Mouse (Mus musculus) intestine, embryonic 15.5 days (tissue): Measurements from ENCODE around the gene Pus7l. TPM values are rescaled to one million over a fixed set of nuclear protein-coding genes. Genes with fewer than 3 reads are reported as not detected.

ENCODE experiments used
- ATAC-seq: fragments of 200-750 bp; cut with Nextera tagmentation; 2 replicates; pipeline ENCODE4 v1.8.0; 2017; ENCODE audit warnings: moderate TSS enrichment, moderate library complexity
- H3K27ac ChIP-seq: fragments of 300-500 bp; sonication (generic); 2 replicates; pipeline ENCODE4 v1.5.1; 2015; ENCODE audit warnings: mild to moderate bottlenecking, inconsistent platforms
- H3K27me3 ChIP-seq: fragments of 300-500 bp; sonication (generic); replicated peaks from 2 replicates; pipeline ENCODE4 v1.6.1; 2015; ENCODE audit warnings: inconsistent platforms
- H3K36me3 ChIP-seq: fragments of 300-500 bp; sonication (generic); 2 replicates; pipeline ENCODE4 v1.6.1; 2015; ENCODE audit warnings: inconsistent platforms
- H3K4me1 ChIP-seq: fragments of 300-500 bp; sonication (generic); replicated peaks from 2 replicates; pipeline ENCODE4 v1.6.1; 2015; ENCODE audit warnings: inconsistent platforms
- H3K4me2 ChIP-seq: fragments of 300-500 bp; sonication (generic); replicated peaks from 2 replicates; pipeline ENCODE4 v1.6.1; 2015; ENCODE audit warnings: mild to moderate bottlenecking, inconsistent platforms
- H3K4me3 ChIP-seq: fragments of 300-500 bp; sonication (generic); replicated peaks from 2 replicates; pipeline ENCODE4 v1.5.1; 2015; ENCODE audit warnings: inconsistent platforms
- H3K9ac ChIP-seq: fragments of 300-500 bp; sonication (generic); 2 replicates; pipeline ENCODE4 v1.6.1; 2015; ENCODE audit warnings: inconsistent platforms
- H3K9me3 ChIP-seq: fragments of 300-500 bp; sonication (generic); 2 replicates; pipeline ENCODE4 v1.6.1; 2016; ENCODE audit warnings: inconsistent platforms
- WGBS: fragments of 180-500 bp; shearing (Covaris S2); methylation state at CpG from one replicate; pipeline ENCODE4 v1.1.7; 2015; 5-methylcytosine and 5-hydroxymethylcytosine counted together
- polyA plus RNA-seq: library from polyadenylated mRNA; unstranded; fragments of >200 nt; fragmentation: Nextera tagmentation; extraction: Ambion mirVana; gene quantifications from 2 replicates; pipeline ENCODE4 v1.2.1, GENCODE M21; 2015

Gene Pus7l
- 8.4 and 9.8 TPM in 2 replicates for polyA plus RNA-seq

DNA sequence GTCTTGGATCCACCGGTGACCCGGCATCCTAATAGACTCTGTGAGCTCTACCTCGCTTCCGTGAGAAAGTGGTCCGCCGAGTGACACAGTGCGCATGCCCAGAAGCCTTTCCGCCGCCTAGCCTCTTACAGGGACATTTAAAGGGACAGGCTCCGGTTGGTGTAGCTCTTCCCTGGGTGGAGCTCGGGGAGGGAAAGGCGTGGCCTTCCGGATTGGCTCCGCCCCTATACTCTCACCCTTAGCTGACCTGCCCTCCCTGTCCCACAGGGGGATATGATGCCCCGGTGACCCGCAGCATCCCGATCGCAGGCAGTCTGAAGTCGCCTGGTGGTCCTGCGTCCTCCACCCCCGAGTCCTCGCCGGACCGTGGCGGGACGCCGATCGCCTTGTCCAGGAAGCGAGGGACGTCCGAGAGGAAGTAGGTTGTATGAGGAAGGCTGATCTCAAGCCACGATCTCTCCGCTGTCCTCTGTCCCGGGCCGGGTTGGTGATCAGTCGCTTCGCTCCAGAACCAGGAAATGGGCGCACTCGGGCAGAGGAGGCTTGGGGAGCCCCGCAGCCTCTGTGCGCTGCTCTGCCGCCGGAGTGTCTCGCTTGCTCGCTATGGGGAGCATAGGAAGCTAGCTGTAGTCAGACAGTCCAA lies at the start of gene Pus7l, which contains the start of gene Irak4:
Gene Pus7l (minus strand): TSS at position 139 of the 643 bp plus-strand sequence.
Gene Irak4 (plus strand): TSS at position 235 of the 643 bp plus-strand sequence.
- Histone ChIP-seq H3K27me3 (no peaks in the 10 kb centered on the region), H3K4me1 (no peaks in the 10 kb centered on the region), H3K4me3 (peak within 1 kb of the TSS; percentile 85), H3K36me3 (no peaks in the 10 kb centered on the region), H3K27ac (peak within 1 kb of the TSS; percentile 94), H3K9ac (peak within 1 kb of the TSS; percentile 71), H3K9me3 (no peaks in the 10 kb centered on the region), H3K4me2 (peak within 1 kb of the TSS; percentile 88)
- ATAC-seq: peak; percentile 99
- WGBS: under 1% methylated on average over 45 of the region's 45 CpGs

DNA sequence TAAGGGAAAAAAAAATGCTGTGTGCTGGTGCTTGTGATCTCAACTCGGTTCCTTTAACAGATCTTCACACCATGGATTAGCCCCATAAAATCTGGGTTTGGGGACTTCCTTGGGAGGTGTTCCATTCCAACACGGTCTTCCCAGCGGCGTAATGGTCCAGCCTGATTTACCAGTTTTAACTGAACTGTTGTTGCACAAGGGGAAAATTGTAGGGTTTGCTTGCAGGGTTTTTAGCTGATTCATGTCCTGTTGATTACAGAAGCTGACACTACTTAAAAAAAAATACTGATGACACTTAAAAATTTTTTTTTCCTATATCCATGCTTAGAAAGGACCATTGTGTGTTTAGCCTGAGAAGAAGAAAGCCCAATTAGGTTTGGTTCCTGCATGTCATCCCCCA lies 48.0 kb upstream of the Pus7l start:
- Histone ChIP-seq H3K9ac (no peak overlapping the region), H3K4me1 (no peaks in the 10 kb centered on the region), H3K36me3 (no peaks in the 10 kb centered on the region), H3K27ac (no peak overlapping the region), H3K4me2 (no peak overlapping the region), H3K4me3 (no peak overlapping the region), H3K9me3 (no peaks in the 10 kb centered on the region), H3K27me3 (no peaks in the 10 kb centered on the region)
- WGBS: 58% methylated on average over 4 of the region's 4 CpGs
- ATAC-seq: no peak

DNA sequence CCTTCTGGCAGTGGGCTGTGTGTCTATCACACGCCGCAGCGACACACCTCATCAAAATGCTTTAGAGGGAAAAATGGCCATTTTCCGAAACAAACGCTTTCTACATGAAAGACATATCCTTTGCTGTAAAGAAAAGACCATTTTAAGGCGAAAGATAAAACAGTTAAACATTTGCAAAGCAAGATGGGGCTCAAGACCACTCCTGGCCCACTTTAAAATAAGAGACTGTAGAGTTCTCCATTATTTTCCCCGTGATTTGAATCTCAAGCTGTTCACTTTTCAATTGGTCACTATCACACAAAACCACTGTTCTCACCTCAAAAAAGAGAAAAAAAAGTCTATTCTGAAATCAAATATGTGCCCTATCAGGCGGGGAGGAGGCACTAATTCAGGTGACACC lies 46.7 kb upstream of the Pus7l start:
- 13% methylated on average over 8 of the region's 8 CpGs for WGBS
- no peak overlapping the region for H3K27ac ChIP-seq
- peak overlapping the region; percentile 82 for H3K4me3 ChIP-seq
- no peaks in the 10 kb centered on the region for H3K4me1 ChIP-seq
- no peak overlapping the region for H3K9ac ChIP-seq
- no peaks in the 10 kb centered on the region for H3K9me3 ChIP-seq
- no peaks in the 10 kb centered on the region for H3K27me3 ChIP-seq
- peak overlapping the region; percentile 50 for H3K4me2 ChIP-seq
- no peaks in the 10 kb centered on the region for H3K36me3 ChIP-seq
- ATAC-seq: no peak; the same call in 1 of the 2 replicates

DNA sequence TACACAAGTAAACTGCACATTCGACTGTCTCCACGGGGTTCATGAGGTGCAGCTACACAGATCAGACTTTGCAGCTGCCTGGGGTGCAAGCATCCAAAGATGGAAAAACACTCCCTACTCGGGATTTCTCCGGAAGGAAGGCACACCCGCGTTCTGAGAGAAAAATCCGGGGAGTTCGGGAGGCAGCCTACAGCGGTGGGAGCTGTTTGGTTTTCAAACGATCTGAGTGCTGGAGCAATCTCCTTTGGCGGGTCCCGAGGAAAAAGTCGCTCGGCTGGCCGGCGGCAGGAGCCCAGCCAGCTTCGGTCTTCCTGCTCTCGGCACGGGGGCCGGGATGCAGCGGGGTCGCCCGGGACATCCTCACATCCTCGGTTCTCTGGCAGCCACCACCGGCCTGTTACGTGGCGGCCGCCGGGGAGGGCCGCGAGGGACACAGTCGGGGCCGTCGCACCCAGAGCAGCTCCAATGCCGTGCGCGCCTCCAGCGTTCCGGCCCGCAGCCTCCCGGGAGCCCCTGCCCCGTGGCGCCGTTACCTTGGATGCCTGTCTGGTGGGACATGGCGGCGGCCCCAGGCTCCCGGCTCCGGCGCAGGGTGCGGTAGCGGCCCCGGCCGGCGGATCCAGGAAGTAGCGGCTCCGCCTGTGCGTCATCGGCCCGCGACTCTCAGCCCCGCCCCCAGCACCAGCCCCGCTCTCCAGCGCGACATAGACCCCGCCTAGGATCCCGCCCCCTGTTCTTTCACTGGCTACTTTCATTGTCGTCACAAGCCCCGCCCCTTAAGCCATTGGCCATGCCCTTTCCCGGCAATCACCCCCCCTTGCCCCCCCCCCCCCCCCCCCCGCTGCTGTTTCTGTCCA lies 46.1 kb upstream of the Pus7l start, which contains the start of gene Twf1:
Gene Twf1 (minus strand): TSS at position 671 of the 857 bp plus-strand sequence.
- Histone ChIP-seq H3K9me3 (no peaks in the 10 kb centered on the region), H3K4me2 (peak within 1 kb of the TSS; percentile 55), H3K4me3 (peak within 1 kb of the TSS; percentile 82), H3K36me3 (no peaks in the 10 kb centered on the region), H3K4me1 (no peaks in the 10 kb centered on the region), H3K27ac (peak within 1 kb of the TSS; percentile 67), H3K9ac (peak within 1 kb of the TSS; percentile 87), H3K27me3 (no peaks in the 10 kb centered on the region)
- ATAC-seq: peak; percentile 99
- under 1% methylated on average over 68 of the region's 70 CpGs for WGBS

DNA sequence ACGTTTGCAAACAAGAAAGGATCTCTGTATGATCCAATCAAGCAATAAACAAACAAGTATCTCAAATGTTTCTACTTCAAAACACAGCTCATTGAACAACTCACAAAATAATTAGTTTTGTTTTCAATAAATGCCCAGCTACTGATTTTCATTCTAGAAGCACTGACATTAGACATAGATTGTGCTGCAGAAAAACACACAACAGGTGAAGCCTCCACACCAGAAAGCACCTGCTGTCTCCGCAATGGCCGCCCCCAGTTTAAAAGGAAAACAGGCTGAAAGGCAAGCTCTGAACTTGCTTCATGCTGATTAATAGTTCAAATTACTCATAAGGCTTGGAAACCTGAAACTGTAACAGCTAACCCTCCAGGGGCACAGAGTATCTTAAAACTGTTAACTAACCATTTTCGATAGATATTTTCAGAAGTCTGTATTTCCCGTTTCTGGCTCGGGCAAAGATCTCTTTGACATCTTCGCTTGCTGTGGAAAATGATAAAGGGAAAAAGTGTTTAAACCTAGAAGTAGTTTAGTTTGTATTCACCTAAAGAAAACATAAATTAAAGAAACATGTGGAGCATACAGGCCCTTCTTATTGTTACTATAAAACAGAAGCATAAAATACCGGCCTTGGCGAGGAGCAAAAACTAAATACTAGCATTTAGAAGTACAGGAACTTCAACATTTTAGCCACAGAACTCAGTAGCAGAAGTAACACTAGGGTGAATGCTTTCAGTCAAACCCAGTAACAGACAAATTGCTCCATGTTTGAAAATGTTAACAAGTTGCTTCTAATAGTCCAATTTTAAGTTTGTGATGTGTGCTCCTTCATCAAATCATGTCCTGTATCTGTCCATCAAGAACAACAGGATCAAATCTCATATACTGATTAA lies 44.7 kb upstream of the Pus7l start:
- H3K4me2 ChIP-seq: peak overlapping the region; percentile 55
- no peaks in the 10 kb centered on the region for H3K9me3 ChIP-seq
- H3K4me1 ChIP-seq: no peaks in the 10 kb centered on the region
- no peaks in the 10 kb centered on the region for H3K27me3 ChIP-seq
- no peak overlapping the region for H3K27ac ChIP-seq
- WGBS: 76% methylated on average over 9 of the region's 9 CpGs
- ATAC-seq: no peak
- 0 out of 2 replicates have a peak overlapping the region, but pooled peaks have one; percentile 30 for H3K9ac ChIP-seq
- H3K4me3 ChIP-seq: no peak overlapping the region
- peaks cover 3% of the 10 kb centered on the region for H3K36me3 ChIP-seq

DNA sequence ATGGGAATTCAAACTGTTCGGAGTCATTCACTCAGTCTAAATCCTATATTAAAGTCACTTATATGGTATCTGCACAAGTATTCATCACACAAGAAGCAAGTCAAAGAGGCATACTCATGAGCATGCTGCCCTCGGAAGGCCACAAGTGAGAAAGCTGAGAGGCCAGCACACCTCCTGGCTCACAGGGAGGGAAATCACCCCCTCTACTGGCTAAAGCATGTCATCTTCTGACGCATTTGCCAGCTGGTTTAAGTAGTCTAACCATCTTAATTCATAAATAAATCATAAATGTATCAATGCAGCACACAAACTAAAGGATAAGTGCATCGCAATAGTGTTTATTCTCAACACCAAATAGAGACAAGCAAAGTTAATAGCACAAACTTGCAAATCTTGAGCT lies 41.4 kb upstream of the Pus7l start:
- WGBS: 81% methylated on average over 4 of the region's 4 CpGs
- Histone ChIP-seq H3K27me3 (no peaks in the 10 kb centered on the region), H3K36me3 (peaks cover 12% of the 10 kb centered on the region), H3K4me3 (no peak overlapping the region), H3K9me3 (no peaks in the 10 kb centered on the region), H3K27ac (no peak overlapping the region), H3K4me2 (no peak overlapping the region), H3K4me1 (peaks cover 4% of the 10 kb centered on the region; the same call in 1 of the 2 replicates), H3K9ac (no peak overlapping the region)
- ATAC-seq: no peak

DNA sequence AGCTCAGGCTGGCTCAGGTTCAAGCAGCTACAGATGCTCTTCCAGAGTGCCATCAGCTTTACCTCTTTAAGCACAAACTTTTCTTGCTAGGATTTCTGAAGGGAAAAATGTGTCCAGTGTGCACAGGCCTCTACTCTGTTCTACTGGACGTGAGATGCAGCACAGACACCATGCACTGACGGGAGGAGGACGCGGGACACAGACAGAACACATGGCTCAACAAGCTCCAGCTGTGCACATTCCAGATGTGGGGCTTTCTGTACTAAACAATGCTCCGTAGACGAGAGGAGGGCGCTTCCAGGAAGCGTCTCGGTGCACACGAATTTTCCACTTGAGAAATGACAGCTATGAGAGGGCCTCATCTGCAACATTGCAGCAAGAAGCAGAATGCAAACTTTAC lies 39.8 kb upstream of the Pus7l start:
- Histone ChIP-seq H3K9me3 (no peaks in the 10 kb centered on the region), H3K9ac (no peak overlapping the region), H3K36me3 (peaks cover 15% of the 10 kb centered on the region), H3K27me3 (no peaks in the 10 kb centered on the region), H3K4me3 (no peak overlapping the region), H3K4me1 (peaks cover 4% of the 10 kb centered on the region; the same call in 1 of the 2 replicates), H3K4me2 (no peak overlapping the region), H3K27ac (0 out of 2 replicates have a peak overlapping the region, but pooled peaks have one; percentile 22)
- 60% methylated on average over 10 of the region's 10 CpGs for WGBS
- peak; percentile 61; the same call in 1 of the 2 replicates for ATAC-seq

DNA sequence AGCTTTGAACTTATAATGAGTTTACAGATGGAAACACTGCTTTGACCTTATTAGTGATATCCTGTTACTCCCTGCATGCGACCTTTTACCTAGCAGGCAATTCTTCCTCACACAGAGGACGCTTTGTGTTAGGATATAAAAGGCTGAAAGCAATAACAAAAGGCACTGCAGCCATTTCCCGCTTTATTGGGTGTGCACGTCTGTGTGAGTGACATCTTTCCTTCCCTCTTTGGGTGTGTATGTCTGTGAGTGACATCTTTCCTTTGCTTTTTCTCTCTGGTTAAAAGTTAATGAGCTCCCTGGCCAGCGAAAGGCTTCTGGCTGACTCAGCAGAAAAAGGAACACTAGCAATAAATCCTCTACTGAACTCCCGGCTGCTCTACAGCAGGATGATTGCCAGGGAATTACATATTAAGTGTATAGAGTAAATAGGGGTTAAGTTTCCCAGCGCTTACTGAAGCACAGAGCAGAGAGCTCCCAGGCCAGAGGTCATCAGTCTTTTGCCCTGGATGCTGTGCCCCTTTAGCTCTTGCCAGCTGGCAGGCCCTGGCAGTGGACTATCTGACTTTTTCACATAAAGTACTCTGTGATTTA lies 38.8 kb upstream of the Pus7l start:
- H3K4me1 ChIP-seq: peaks cover 4% of the 10 kb centered on the region; the same call in 1 of the 2 replicates
- H3K4me3 ChIP-seq: no peak overlapping the region
- 0 out of 2 replicates have a peak overlapping the region, but pooled peaks have one; percentile 36 for H3K27ac ChIP-seq
- H3K27me3 ChIP-seq: no peaks in the 10 kb centered on the region
- peaks cover 15% of the 10 kb centered on the region for H3K36me3 ChIP-seq
- no peak overlapping the region for H3K4me2 ChIP-seq
- no peaks in the 10 kb centered on the region for H3K9me3 ChIP-seq
- no peak overlapping the region for H3K9ac ChIP-seq
- ATAC-seq: peak; percentile 75
- 40% methylated on average over 7 of the region's 7 CpGs for WGBS

DNA sequence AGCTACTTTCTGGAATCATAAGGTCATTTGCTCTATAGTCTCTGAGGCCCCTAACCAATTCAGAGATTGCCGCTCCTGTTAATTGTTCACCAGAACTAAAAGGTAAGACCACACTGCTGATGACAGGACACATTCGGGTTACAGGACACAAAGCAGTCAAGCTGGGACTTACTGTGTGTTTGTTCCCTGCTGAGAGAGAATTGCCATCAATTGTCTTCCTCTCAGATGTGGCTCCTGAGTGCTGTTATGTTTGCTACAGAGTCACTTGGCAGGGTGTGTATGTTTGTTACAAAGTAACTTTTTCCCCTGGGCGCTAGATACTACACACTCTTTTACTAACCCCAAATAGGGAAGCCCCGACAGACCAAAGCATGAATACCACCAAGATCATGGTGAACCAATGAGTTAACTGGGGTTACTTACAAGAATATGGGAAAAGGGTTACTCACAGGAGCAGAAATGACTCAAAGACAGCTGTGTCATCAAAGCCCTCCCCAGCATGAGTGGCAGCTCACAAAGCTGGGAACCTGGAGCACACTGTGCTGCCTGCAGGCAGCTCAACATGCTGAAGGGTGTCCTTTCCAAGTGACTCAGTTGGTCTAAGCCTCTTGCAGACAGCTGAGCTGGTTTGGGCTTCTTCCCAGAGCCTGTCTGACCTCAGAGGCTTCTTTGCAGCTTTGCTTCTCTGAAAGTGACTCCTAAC lies 31.4 kb upstream of the Pus7l start:
- H3K9ac ChIP-seq: no peak overlapping the region
- H3K27me3 ChIP-seq: no peaks in the 10 kb centered on the region
- H3K9me3 ChIP-seq: no peaks in the 10 kb centered on the region
- peaks cover 12% of the 10 kb centered on the region; the same call in 1 of the 2 replicates for H3K4me1 ChIP-seq
- H3K36me3 ChIP-seq: 0 out of 2 replicates have a peak, but pooled peaks cover 3% of the 10 kb centered on the region
- 70% methylated on average over 4 of the region's 4 CpGs for WGBS
- no peak overlapping the region for H3K27ac ChIP-seq
- no peak overlapping the region for H3K4me3 ChIP-seq
- no peak for ATAC-seq
- H3K4me2 ChIP-seq: no peak overlapping the region

DNA sequence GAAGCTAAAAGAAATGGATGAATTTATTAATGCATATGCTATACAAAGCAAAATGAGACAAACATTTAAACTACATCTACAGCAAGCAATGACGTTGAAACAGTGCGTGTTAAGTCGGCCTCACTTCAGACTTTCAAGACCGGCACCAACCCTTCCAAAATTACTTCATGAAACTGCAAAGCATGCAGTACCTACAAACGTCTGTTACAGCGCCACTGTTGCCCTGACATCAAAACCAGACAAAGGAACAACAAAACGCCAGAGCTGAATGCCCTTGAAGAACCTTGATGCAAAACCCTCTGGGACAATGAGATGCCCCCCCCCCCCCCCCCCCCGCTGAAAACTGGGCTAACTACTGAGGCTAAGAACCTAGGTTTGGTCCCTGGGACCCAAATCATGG lies 29.4 kb upstream of the Pus7l start:
- H3K4me3 ChIP-seq: no peak overlapping the region
- H3K27ac ChIP-seq: no peak overlapping the region
- no peaks in the 10 kb centered on the region for H3K9me3 ChIP-seq
- H3K27me3 ChIP-seq: no peaks in the 10 kb centered on the region
- no peak for ATAC-seq
- H3K4me1 ChIP-seq: peaks cover 12% of the 10 kb centered on the region; the same call in 1 of the 2 replicates
- 78% methylated on average over 7 of the region's 8 CpGs for WGBS
- no peak overlapping the region for H3K9ac ChIP-seq
- no peak overlapping the region for H3K4me2 ChIP-seq
- H3K36me3 ChIP-seq: no peaks in the 10 kb centered on the region

DNA sequence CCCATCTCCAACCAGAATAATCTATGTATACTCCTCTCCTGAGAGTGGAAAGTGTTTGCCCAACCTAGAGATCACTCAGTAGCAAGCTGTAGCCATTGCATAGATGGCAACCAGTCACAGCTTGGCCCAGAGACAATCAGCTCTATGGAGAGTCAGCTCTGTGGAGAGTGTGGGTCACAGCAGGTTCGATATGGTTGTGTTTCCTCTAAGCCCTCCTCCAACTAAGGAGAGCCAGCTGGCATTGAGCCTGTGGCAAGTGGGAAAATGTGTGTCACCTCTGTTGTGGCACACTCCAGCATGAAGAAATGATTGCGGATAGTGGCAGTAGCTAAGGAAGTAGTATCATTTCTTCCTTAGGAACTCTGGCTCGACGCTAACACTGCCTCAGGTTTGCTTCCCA lies 28.2 kb upstream of the Pus7l start:
- Histone ChIP-seq H3K27me3 (no peaks in the 10 kb centered on the region), H3K27ac (no peak overlapping the region), H3K4me1 (peaks cover 12% of the 10 kb centered on the region; the same call in 1 of the 2 replicates), H3K9ac (no peak overlapping the region), H3K4me2 (no peak overlapping the region), H3K9me3 (no peaks in the 10 kb centered on the region), H3K4me3 (no peak overlapping the region), H3K36me3 (no peaks in the 10 kb centered on the region)
- ATAC-seq: no peak
- WGBS: 43% methylated on average over 4 of the region's 4 CpGs
